Mouse (Mus musculus): ENCODE results near the gene Gm10053. TPM values are rescaled to one million over a fixed set of nuclear protein-coding genes. Genes with fewer than 3 reads are reported as not detected.
"Not testable (repeated sequence)": the region's sequence is repeated elsewhere in the genome, so short reads cannot be mapped to it uniquely, and the experiment has no call there.

Gm10053 gene
- total RNA-seq (2021): 100 to 1,000 TPM; 136 to 140 TPM

DNA sequence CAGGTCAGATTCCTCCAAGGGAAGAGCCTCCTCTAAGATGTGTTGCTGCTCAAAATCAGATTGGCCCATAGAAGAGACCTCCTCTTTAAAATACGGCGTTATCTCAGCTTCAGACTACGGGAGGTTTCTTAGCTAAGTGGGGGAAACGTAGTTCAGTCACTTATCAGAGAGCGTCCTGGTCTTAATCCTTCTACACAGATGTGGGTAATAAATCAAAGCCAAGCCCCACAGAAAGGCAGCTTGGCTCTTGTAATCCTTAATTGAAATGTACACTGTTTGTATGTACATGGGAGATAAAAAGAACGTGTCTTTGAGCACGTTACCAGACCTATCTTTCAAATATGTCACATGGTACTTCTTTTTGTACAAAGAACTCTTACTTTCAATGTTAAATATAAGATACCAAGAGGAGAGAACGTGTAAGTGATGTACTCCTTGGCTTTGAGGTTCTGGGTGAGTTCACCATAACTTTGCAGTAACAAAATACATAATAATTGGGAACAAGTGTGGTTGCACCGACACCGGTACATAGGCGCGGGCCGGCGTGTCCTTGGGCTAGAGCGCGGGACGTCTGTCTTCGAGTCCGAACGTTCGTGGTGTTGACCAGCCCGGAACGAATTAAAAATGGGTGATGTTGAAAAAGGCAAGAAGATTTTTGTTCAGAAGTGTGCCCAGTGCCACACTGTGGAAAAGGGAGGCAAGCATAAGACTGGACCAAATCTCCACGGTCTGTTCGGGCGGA is at the start of gene Gm10053:
Gene Gm10053 (plus strand): TSS at position 558 of the 742 bp plus-strand sequence.
- DNase-seq; intact Hi-C loops (cut with DNase I): not testable (repeated sequence)

DNA sequence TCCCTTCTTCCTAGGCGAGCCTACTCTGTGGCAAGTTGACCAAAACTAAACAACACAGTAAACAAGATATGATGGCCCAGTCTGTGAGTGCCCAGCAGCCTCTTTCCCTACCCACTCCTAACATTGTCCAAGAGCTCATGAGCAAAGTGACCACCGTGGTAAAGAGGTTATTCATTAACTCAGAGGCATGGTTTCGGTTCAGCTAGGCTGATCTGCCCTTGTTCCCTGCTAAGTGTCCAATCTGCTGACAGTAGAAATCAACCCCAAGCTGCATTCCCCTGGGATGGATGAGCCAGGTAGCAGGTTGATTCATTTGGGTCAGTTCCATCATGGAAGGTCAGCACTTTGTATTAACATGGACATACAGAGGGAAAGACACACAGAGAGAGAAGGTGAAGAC is 33.4 kb upstream of the Gm10053 start:
- intact Hi-C loops (cut with DNase I): no loop called here

DNA sequence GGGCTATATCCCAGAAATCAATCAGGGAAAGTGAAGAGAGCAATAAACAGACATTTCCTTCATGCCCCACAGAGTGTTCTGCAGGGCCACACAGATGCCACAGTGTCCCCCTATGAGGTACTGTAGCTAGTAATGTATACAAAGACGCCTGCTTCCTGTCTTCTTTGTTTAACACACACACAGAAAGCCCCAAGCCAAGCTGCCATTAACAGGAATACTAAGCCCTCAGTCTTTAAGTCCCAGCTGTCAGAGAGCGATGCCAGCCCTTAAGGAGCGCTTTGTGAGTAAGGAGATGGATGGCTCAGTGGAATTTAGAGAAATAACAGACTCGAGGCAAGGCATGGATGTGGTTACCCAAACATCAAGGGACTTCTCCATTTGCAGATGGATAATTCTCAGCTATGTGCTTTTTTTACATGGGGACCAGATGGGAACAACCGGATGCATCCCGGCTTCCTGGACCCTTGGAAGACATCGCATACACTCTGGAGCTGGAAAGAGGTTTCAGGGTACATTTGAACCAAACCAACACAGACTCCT is 30.4 kb upstream of the Gm10053 start:
- no peak for DNase-seq
- intact Hi-C loops (cut with DNase I): no loop called here

More for the DNA sequence above, 33.4 kb upstream of the Gm10053 start:
- DNase-seq: no peak

DNA sequence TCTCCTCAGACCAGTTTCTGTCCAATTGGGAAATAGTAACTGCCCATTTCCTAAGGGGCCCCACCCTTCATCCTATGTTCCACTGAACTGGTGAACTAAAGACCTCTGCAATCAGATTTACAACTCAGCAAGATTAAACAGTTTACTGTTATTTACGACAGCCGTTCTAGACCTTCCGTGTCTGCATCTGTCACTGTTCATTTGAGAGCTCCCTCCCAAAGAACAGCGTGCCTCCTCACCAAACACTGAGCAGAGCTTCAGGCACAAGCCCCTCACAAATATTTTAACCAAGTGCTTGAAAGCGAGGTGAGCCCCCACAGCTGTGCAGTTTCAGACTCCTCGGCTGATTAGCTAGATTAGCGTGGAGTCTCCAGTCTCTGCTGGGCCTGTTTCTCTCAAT is 27.1 kb upstream of the Gm10053 start:
- intact Hi-C loops (cut with DNase I): no loop called here
- DNase-seq: no peak

DNA sequence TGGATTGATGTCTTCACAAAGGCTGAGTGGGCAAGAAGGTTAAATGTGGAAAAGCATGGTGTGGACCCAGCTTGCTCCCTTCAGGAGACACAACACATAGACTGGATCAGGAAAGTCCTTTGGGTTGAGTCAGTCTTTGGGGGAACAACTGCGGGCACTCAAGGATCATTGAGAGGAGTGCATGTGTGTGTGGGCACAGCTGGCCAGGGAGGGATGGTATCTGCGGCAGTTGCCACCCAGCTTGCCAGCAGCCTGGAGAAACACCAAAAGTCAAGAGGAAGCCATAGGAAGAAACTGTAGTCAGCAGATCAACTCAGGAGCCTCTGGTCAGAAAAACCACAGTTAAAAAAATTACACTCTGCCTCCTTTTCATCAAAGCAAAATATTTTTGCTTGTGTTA is 26.6 kb upstream of the Gm10053 start:
- intact Hi-C loops (cut with DNase I): no loop called here

DNA sequence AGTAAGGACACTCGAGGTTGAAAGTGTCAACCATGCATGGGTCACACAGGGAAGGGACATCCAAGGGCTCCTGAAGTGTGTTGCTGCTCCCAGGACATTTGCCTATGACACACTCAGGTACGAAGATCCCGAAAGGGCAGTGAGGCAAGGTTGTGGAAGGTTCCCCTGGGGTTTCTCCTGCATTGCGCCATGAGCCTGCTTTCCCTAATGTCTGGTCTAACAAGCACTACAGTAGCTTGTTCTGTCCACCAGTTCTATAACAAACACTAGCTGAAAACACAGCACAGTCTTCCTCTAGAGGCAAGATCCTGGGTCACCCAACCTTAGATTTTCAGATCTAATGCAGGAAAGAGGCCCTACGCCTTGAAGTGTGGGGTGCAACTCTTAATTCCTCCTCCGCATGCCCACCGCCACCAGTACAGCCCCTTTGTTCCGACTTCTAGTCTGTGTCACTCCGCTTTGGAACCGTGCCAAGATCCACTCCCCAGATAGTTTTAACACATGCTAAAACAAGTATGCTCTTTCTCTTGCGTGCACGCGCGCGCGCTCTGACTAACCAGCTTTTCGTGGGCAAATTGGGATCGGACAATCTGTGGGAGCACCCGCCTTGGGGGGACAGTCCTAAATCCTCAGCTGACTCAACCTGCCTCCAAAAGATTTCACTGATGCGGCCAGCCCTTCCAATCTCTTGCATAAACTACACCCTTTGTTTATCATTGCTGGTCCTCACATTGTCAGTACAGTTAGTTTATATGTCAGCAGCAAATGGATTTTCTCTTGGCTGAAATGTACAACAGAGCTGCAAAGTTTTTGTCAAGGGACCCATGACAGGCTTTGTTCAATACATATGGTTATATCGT is 23.8 kb upstream of the Gm10053 start:
- intact Hi-C loops (cut with DNase I): no loop called here

More for the DNA sequence above, 26.6 kb upstream of the Gm10053 start:
- peak; percentile 27 for DNase-seq

DNA sequence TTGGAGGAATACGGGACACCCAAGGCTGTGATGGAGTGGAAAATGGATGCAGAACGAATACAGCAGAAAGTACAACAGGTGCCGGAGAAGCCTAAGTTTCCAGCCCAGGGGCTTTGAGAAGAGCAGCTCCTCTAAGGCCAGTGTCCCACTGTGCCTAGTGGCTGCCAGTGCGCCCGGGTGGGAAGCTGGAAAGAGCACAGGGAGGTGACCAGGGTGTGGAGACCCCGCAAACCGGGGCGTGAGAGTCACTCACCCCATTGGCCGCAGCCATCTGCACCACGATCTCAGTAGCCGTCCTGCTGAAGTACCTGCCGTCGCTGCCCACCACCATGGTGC is 14.2 kb upstream of the Gm10053 start:
- DNase-seq: no peak
- intact Hi-C loops (cut with DNase I): no loop called here

More for the DNA sequence above, 23.8 kb upstream of the Gm10053 start:
- peak; percentile 78 for DNase-seq

DNA sequence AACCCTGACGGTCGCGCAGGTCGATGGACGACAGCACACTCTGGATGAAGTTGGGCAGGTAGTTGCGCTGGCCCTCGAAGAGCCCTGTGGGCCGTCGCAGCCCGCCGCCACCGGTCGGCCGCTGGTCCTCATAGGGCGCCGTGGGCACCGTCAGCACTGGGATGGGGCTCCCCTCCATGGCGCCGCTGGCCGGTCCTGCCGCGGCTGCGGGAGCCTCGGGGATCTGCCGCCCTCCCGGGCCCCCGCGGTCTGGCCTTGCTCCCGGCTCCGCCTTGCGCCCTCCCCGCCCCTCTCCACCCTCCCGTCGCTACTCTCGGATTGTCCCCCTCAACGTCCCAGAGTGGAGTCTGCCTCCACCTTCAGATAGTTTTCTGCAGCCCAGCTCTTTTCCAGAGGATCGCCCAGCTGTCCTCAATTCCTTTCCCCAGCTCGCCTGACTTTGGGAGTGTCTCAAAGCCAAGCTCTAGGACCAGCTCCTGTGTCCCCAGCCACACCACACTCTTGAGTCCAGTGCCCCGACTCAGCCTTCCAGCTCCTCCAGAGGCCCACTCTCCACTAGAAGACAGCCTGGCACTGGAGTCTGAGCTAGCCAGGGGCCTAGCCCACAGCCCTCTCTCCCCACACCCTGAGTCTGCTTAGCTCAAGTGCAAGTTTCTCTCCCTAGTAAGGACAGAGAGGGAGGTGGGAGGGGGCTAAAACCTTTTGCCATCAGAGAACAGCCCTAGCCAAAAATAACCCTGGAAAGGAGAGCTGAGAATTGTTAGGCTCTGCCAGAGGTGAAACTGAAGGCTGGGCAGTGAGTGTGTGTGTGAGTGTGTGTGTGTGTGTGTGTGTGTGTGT is 13.7 kb upstream of the Gm10053 start, which contains the start of gene Pgm5:
Gene Pgm5 (minus strand): TSS at position 244 of the 840 bp plus-strand sequence.
- intact Hi-C loops (cut with DNase I): no loop called here
- peak; percentile 35 for DNase-seq

DNA sequence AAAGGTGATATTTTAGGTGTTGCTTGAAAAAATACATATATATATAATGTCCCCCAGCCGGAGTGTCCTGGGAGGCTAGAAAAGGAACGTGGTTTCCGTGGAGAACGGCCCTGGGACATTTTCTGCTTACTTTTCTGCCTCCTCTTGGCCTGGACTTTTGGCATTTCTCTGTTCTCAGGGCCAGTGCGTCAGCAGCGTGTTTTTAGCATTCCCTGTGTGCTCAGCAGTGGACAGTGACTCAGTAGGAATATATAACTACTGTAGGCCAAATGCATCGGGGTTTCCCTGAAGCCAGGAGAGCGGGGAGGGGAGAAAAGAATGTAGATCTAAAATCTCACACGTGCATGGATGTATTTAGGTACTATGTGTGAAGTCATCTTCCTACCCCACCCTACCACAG is 10.1 kb upstream of the Gm10053 start:
- intact Hi-C loops (cut with DNase I): no loop called here

DNA sequence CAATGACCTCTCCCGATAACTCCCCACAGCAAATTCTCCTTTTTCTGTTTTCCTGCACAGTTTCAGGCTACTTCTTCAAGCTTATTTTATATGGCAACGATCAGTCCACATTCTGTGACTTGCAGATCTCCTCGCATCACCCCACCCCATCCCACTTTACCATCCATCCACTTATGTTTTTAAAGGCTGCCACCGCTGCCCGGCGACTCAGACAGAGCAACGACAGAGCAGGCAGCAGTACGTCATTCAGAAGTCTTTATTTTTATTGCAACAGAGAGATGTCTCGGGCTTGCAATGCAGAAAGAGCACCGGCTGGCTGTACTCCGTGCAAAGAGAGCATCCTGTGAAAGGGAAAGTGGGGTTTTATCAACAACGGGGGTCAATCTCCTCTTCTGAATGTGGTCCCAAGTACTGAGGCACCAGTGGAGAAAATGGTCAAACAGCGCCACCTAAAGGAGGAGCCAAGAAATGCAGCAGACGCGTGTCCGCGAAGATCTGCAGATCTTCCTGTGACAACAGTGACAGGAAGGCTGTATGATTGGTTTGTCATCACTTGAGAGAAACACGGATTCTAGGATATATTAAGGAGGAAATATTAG is 4.3 kb upstream of the Gm10053 start:
- intact Hi-C loops (cut with DNase I): loop anchor here (5.0 kb wide), 3 partner anchors 164 to 569 kb away; no protein-coding TSS in a partner anchor
- DNase-seq: peak; percentile 70

More for the DNA sequence above, 10.1 kb upstream of the Gm10053 start:
- DNase-seq: no peak

DNA sequence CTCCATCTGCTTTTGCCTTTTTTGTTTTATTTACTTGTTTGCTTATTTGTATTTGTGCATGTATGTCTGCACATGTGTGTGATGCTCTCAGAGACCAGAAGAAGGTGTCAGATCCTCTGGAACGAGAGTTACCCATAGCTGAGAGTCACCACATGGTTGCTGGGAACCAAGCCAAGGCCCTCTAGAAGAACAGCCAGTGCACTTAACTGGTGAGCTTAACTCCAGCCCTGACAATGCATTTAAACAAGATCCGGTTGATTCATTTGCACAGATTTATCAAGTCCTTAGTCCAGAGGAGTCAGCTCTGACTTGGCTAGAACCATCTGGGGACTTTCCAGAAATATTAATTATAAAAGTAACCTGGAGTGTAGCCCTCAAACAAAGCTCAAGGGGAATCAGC is 1.6 kb upstream of the Gm10053 start:
- DNase-seq: peak; percentile 17
- intact Hi-C loops (cut with DNase I): loop anchor here (5.0 kb wide), 3 partner anchors 167 to 572 kb away; no protein-coding TSS in a partner anchor

DNA sequence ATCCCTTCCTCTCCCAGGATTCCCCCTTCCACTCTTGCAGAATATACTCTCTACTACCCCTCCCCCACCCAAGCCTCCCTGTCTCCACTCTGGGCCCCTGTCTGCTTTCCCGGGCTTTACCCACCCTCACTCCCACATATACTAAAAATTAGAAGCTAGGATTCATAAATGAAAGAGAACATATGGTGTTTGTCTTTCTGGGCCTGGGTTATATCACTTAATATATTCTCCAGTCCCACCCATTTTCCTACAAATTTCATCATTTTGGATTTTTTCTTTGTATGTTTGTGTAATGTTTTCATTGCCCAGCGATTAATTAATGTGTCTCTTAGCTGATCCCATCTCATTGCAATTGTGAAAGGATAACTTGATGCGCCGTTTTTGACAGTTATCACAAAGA is 5.8 kb downstream of the Gm10053 start:
- DNase-seq: no peak
- intact Hi-C loops (cut with DNase I): no loop called here

DNA sequence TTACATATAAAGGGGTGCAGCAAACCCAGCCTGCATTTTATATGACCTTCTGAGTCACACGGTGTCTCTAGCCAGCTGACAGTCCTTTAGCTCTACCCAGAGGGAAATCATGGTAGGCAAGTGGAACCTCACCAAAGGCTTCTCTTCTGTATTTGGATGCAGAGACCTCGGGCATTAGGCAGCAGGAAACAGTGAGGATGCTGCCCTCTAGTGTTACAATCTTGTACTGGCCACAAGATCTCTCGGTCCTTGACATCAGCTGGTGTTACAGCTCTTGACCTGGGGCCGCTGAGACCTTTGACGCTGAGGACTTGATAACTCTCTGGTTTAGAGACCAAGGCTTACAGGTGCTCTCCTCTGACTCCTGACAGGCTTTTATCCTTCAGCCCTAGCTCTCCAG is 10.0 kb downstream of the Gm10053 start:
- peak; percentile 41 for DNase-seq
- intact Hi-C loops (cut with DNase I): no loop called here

DNA sequence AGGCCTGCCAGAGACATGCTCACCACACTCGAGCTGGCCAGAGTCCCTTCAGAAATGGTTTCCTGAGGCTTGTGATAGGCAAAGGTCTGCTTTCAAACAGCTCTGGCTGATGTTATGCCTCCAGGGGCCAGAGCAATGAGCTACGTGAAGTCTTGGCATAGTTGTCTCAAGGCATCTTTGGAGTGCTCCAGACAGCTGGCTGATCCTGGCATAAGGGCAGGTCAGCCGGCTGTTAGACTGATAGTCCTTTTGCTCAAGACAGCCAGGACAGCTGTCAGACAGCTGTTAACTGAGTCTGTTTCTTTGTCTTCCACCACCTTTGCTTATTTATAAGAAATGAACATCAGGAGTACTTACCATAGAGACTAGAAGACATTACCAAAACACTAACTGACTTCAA is 11.4 kb downstream of the Gm10053 start:
- intact Hi-C loops (cut with DNase I): no loop called here
- DNase-seq: no peak

DNA sequence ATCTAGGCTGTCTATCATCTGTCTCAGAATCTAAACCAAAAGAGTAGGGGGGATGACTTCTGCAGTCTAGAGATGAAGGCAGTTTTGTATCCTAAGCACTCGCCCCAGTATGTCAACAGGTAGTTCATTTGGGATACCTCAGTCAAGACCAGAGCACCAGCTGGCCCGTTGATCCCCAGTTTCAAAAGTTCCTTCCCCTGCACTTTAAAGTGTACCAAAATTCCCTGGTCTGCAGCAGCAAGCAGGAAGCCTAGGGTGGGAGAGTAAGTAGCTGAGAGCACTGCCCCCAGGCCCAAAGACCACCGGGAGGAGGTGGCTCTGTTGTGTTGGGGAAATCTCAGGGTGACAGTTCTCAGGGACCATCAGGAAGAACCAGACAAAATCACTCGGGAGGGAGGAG is 21.1 kb downstream of the Gm10053 start:
- no peak for DNase-seq
- intact Hi-C loops (cut with DNase I): no loop called here

DNA sequence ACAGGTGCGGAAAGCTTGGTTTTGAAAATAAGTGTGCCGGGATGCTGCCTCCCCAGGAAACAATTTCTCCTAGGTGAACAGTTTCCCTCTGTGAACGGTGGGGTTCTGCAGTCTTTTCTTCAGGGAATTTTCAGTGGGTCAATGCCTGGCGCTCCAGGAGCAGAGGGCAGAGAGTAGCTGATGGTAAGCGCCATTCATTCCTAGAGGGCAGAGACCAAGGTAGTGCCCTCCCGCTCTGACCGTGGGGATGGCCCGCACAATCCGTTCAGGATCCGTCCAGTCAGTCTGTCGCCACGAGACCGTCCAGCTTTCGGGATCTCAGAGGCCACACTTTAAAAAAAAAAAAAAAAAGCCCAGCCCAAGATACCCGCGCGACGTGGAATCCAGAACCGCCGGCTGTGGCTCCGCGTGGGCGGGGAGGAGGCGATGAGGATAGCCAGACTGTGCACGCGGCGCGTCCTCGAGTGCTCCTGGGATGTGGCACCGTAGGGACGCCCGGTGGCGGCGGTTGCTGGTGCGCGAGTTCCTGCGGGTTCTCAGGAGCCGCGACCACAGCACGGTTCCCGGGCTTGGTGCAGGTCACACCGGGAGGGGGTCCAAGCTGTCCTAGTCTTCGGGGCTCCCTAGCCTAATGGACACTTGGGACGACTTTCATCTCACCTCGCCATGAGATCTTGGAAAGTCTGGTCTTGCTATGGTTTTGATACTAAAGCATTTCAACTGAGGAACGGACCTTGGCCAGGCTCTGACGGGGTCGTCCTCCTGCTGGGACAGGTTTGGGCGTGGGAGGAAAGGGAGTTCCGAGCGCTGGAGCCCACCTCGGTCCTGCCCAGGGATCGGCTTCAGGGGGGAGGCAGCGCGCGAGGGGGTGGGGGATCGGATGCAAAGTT is 21.8 kb downstream of the Gm10053 start:
- DNase-seq: no peak
- intact Hi-C loops (cut with DNase I): no loop called here

DNA sequence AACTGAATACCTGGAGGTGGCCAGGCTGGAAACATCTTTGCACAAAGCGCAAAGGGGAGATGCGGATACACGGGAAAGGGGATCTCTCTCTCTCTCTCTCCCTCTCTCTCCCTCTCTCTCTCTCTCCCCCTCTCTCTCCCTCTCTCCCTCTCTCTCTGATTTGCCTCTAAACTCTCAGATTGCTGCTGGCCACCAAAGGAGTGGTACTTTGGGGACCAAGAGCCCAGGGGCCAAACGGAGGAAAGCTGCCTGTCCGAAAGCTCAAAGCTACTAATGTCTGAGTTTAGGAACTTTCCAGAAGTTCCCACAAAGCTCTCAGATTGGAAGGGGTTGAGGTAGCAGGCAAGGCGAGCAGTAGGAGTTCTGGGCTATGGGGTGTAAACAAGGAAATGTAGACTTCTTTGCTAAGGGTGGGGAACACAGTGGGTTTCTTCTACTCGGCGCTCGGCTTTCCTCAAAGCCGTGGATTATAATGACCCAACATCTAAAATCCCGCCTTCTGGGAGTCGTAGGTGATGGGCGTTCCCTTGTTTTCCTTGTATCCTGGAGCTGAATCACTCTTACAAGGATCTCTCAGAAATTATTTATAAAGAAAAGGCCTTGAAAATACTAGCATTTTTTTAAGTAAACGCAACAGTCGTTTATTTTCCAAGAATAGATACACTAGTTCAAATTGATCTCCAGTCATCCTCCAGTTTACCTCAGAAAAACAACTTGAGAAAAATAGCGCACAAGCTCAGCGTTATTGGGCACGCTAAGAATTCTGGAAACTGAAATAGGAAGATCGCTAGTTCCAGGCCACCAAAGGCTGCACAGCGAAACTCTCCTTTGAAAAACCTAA is 22.6 kb downstream of the Gm10053 start:
- no peak for DNase-seq
- intact Hi-C loops (cut with DNase I): no loop called here

All from left cerebral cortex, postnatal 4 days (tissue).